Comparison of ENCODE assay signal across 11 mouse cellular contexts in genomic region chr3:79495151-79495550, GRCm38 (mm10).
DNase-seq lines count a peak whose midpoint lies in the region; ATAC-seq and TF ChIP-seq lines count a peak whose summit lies in the region.
"Had no signal": no experiment of that assay in that cellular context is flagged by ENCODE, and none has a peak within 500 bp of the region (broad histone marks: within the 10 kb centered on the region; RNA-seq: fewer than 3 reads in every experiment).

No protein-coding gene starts in this region.

- no peak overlapping the region for H3K9ac ChIP-seq in forebrain, postnatal 0 days
- H3K9ac ChIP-seq in forebrain, embryonic 13.5 days = no peak overlapping the region
- no peak overlapping the region for H3K9ac ChIP-seq in intestine, postnatal 0 days (ENCODE audit: low read depth, low read length)
- H3K9ac ChIP-seq in intestine, embryonic 15.5 days = no peak overlapping the region
- H3K9ac ChIP-seq in lung, postnatal 0 days (replicated peaks; ENCODE audit: low read depth) = no peak overlapping the region
- H3K9ac ChIP-seq: limb, embryonic 15.5 days; stomach, embryonic 15.5 days had no signal

- ATAC-seq in forebrain, postnatal 0 days = peak; percentile 60
- no peak for ATAC-seq in forebrain, embryonic 13.5 days
- ATAC-seq in intestine, postnatal 0 days = no peak
- ATAC-seq in intestine, embryonic 15.5 days = no peak
- ATAC-seq in lung, postnatal 0 days = no peak

- no peaks in the 10 kb centered on the region for H3K4me1 ChIP-seq in forebrain, postnatal 0 days (ENCODE audit: insufficient read depth)
- 0 out of 2 replicates have a peak, but pooled peaks cover 1% of the 10 kb centered on the region for H3K4me1 ChIP-seq in forebrain, embryonic 13.5 days
- H3K4me1 ChIP-seq in intestine, postnatal 0 days (replicated peaks; ENCODE audit: control insufficient read depth, insufficient read depth, low read length) = no peaks in the 10 kb centered on the region
- no peaks in the 10 kb centered on the region for H3K4me1 ChIP-seq in intestine, embryonic 15.5 days (replicated peaks)
- no peaks in the 10 kb centered on the region for H3K4me1 ChIP-seq in lung, postnatal 0 days (ENCODE audit: insufficient read depth, low read depth, low read length)
- H3K4me1 ChIP-seq: limb, embryonic 15.5 days; stomach, embryonic 15.5 days had no signal

- H3K27ac ChIP-seq in forebrain, postnatal 0 days (ENCODE audit: low read depth, low read length) = no peak overlapping the region
- H3K27ac ChIP-seq in forebrain, embryonic 13.5 days = no peak overlapping the region
- no peak overlapping the region for H3K27ac ChIP-seq in intestine, postnatal 0 days (ENCODE audit: low read depth, low read length)
- no peak overlapping the region for H3K27ac ChIP-seq in intestine, embryonic 15.5 days
- H3K27ac ChIP-seq in lung, postnatal 0 days (ENCODE audit: low read length) = no peak overlapping the region
- H3K27ac ChIP-seq: limb, embryonic 15.5 days; stomach, embryonic 15.5 days had no signal

- no peaks in the 10 kb centered on the region for H3K9me3 ChIP-seq in forebrain, postnatal 0 days (ENCODE audit: low read length)
- no peaks in the 10 kb centered on the region for H3K9me3 ChIP-seq in forebrain, embryonic 13.5 days (replicated peaks)
- H3K9me3 ChIP-seq in intestine, postnatal 0 days (ENCODE audit: control insufficient read depth) = no peaks in the 10 kb centered on the region
- H3K9me3 ChIP-seq in intestine, embryonic 15.5 days = no peaks in the 10 kb centered on the region
- H3K9me3 ChIP-seq in lung, postnatal 0 days (ENCODE audit: low read length) = no peaks in the 10 kb centered on the region
- H3K9me3 ChIP-seq: limb, embryonic 15.5 days; megakaryocyte, embryonic 14.5 days; stomach, embryonic 15.5 days had no signal

- TF ChIP-seq CTCF in forebrain, postnatal 0 days (IDR thresholded peaks at IDR 0.05; ENCODE audit: low read depth) = peak; percentile 59
- TF ChIP-seq CTCF in intestine, postnatal 0 days (IDR thresholded peaks at IDR 0.05; ENCODE audit: low read depth) = peak; percentile 30
- TF ChIP-seq CTCF in lung, postnatal 0 days (IDR thresholded peaks at IDR 0.05) = peak; percentile 36

- H3K27me3 ChIP-seq in forebrain, postnatal 0 days (ENCODE audit: insufficient read depth, low read length) = no peaks in the 10 kb centered on the region
- H3K27me3 ChIP-seq in forebrain, embryonic 13.5 days = no peaks in the 10 kb centered on the region
- no peaks in the 10 kb centered on the region for H3K27me3 ChIP-seq in intestine, postnatal 0 days (replicated peaks; ENCODE audit: control insufficient read depth, insufficient read depth, low read length)
- no peaks in the 10 kb centered on the region for H3K27me3 ChIP-seq in intestine, embryonic 15.5 days (replicated peaks)
- no peaks in the 10 kb centered on the region for H3K27me3 ChIP-seq in lung, postnatal 0 days (replicated peaks; ENCODE audit: insufficient read depth, low read length)
- H3K27me3 ChIP-seq: limb, embryonic 15.5 days; megakaryocyte, embryonic 14.5 days; stomach, embryonic 15.5 days had no signal

- no peak overlapping the region for H3K4me3 ChIP-seq in forebrain, postnatal 0 days (ENCODE audit: low read depth, low read length)
- H3K4me3 ChIP-seq in forebrain, embryonic 13.5 days = no peak overlapping the region
- no peak overlapping the region for H3K4me3 ChIP-seq in intestine, postnatal 0 days (ENCODE audit: low read depth, low read length)
- H3K4me3 ChIP-seq in intestine, embryonic 15.5 days (replicated peaks) = no peak overlapping the region
- no peak overlapping the region for H3K4me3 ChIP-seq in lung, postnatal 0 days (ENCODE audit: low read depth, low read length)
- H3K4me3 ChIP-seq: limb, embryonic 15.5 days; megakaryocyte, embryonic 14.5 days; stomach, embryonic 15.5 days had no signal

- DNase-seq in forebrain, postnatal 0 days = peak; percentile 39
- no peak for DNase-seq in lung, postnatal 0 days (ENCODE audit: low spot score)
- DNase-seq in lung, postnatal 4 days = no peak
- DNase-seq in right cerebral cortex, postnatal 10 days (ENCODE audit: low spot score in 2 of 2) = peak; percentile 61 to 65
- no peak for DNase-seq in retina, postnatal 1 day

- peaks cover 35% of the 10 kb centered on the region for H3K36me3 ChIP-seq in forebrain, postnatal 0 days (ENCODE audit: insufficient read depth)
- peaks cover 58% of the 10 kb centered on the region for H3K36me3 ChIP-seq in forebrain, embryonic 13.5 days (ENCODE audit: poor library complexity, severe bottlenecking)
- peaks cover 21% of the 10 kb centered on the region for H3K36me3 ChIP-seq in intestine, postnatal 0 days (ENCODE audit: control insufficient read depth, insufficient read depth)
- H3K36me3 ChIP-seq in intestine, embryonic 15.5 days = no peaks in the 10 kb centered on the region; the same call in 1 of the 2 replicates
- peaks cover 7% of the 10 kb centered on the region; the same call in 1 of the 2 replicates for H3K36me3 ChIP-seq in lung, postnatal 0 days (ENCODE audit: insufficient read depth, low read length)

- 64% methylated on average over 7 of the region's 7 CpGs for WGBS in forebrain, postnatal 0 days
- WGBS in forebrain, embryonic 13.5 days = 76% methylated on average over 7 of the region's 7 CpGs
- WGBS in intestine, postnatal 0 days = 75% methylated on average over 7 of the region's 7 CpGs
- WGBS in intestine, embryonic 15.5 days = 80% methylated on average over 7 of the region's 7 CpGs
- WGBS in lung, postnatal 0 days = 81% methylated on average over 7 of the region's 7 CpGs

- H3K4me2 ChIP-seq in forebrain, postnatal 0 days (ENCODE audit: low read depth) = no peak overlapping the region
- no peak overlapping the region for H3K4me2 ChIP-seq in forebrain, embryonic 13.5 days
- H3K4me2 ChIP-seq in intestine, postnatal 0 days (replicated peaks; ENCODE audit: low read depth) = no peak overlapping the region
- no peak overlapping the region for H3K4me2 ChIP-seq in intestine, embryonic 15.5 days (replicated peaks)
- H3K4me2 ChIP-seq in lung, postnatal 0 days (replicated peaks; ENCODE audit: low read depth, low read length) = no peak overlapping the region
- H3K4me2 ChIP-seq: limb, embryonic 15.5 days; stomach, embryonic 15.5 days had no signal

- no peak for TF ChIP-seq EP300 in lung, postnatal 0 days (IDR thresholded peaks at IDR 0.05)

Comparison
In these comparisons a context has a peak if more than half of its experiments do, and no peak if none do; other contexts are left out.
1. DNase-seq: peak in forebrain, postnatal 0 days (single experiment) and right cerebral cortex, postnatal 10 days (2 of 2); none in lung, postnatal 0 days (single experiment), lung, postnatal 4 days (0 of 2) and retina, postnatal 1 day (single experiment).
2. Peak in every context shown above with its lines, with median percentiles within 50 percentile points of each other: CTCF ChIP-seq.